Mouse (Mus musculus) kidney, embryonic 16.5 days (tissue): Measurements from ENCODE around the gene Mta1. TPM values are rescaled to one million over a fixed set of nuclear protein-coding genes. Genes with fewer than 3 reads are reported as not detected.
A peak's percentile ranks its signal among the peaks of the same experiment; 100 is the strongest.

ENCODE experiments used
- ATAC-seq: fragments of 200-750 bp; cut with Nextera tagmentation; 2 replicates; pipeline ENCODE4 v1.8.0; 2017; ENCODE audit warnings: moderate TSS enrichment; ENCODE audit not compliant: low FRiP score, low TSS enrichment
- H3K27ac ChIP-seq: fragments of 300-500 bp; sonication (generic); 2 replicates; pipeline ENCODE4 v1.5.1; 2014; ENCODE audit warnings: low read length
- H3K27me3 ChIP-seq: fragments of 300-500 bp; sonication (generic); 2 replicates; pipeline ENCODE4 v1.6.1; 2014; ENCODE audit warnings: low read length, control low read depth, mixed read lengths; ENCODE audit not compliant: insufficient read depth
- H3K36me3 ChIP-seq: fragments of 300-500 bp; sonication (generic); 2 replicates; pipeline ENCODE4 v1.6.1; 2014; ENCODE audit warnings: low read length, control low read depth, mixed read lengths; ENCODE audit not compliant: insufficient read depth
- H3K4me1 ChIP-seq: fragments of 300-500 bp; sonication (generic); 2 replicates; pipeline ENCODE4 v1.6.1; 2014; ENCODE audit warnings: low read length, control low read depth, mixed read lengths; ENCODE audit not compliant: insufficient read depth
- H3K4me2 ChIP-seq: fragments of 300-500 bp; sonication (generic); replicated peaks from 2 replicates; pipeline ENCODE4 v1.6.1; 2014; ENCODE audit warnings: low read depth, low read length
- H3K4me3 ChIP-seq: fragments of 300-500 bp; sonication (generic); 2 replicates; pipeline ENCODE4 v1.5.1; 2014; ENCODE audit warnings: mild to moderate bottlenecking, low read length
- H3K9ac ChIP-seq: fragments of 300-500 bp; sonication (generic); replicated peaks from 2 replicates; pipeline ENCODE4 v1.6.1; 2014; ENCODE audit warnings: low read length
- H3K9me3 ChIP-seq: fragments of 300-500 bp; sonication (generic); 2 replicates; pipeline ENCODE4 v1.6.1; 2016; ENCODE audit warnings: low read length, control low read depth
- WGBS: fragments of 180-500 bp; shearing (Covaris S2); extraction: QIAGEN DNeasy Blood & Tissue Kit; methylation state at CpG from one replicate; pipeline ENCODE4 v1.1.7; 2014; 5-methylcytosine and 5-hydroxymethylcytosine counted together
- polyA plus RNA-seq: library from polyadenylated mRNA; unstranded; fragments of >200 nt; fragmentation: Nextera tagmentation; extraction: Ambion mirVana; gene quantifications from 2 replicates; pipeline ENCODE4 v1.2.1, GENCODE M21; 2015

The Mta1 gene
- polyA plus RNA-seq, 1 experiment from 2014 or later = 15.4 TPM

DNA sequence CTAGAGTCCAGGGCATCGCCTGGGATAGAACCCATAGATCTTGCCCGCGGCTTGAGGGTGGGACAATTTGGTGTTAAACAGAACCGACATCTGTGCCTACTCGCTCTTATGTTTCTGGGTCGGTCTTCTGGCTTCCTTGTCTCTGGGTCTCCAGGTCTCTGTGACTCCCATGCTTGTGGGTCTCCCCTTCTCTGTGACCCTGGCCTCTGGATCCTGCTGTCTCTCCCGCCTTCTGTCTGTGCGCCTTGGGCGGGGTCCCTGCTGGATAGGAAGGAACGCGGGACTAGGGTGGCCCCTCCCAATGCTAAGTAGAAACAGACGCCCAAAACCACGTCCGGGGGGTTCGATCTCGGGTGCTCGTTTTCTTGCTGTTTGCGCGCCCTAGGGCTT is 54.2 kb downstream of the Mta1 start:
- H3K9me3 ChIP-seq = no peaks in the 10 kb centered on the region
- no peak for ATAC-seq
- peak overlapping the region; percentile 63 for H3K4me3 ChIP-seq
- 29% methylated on average over 19 of the region's 19 CpGs for whole genome bisulfite sequencing
- H3K4me1 ChIP-seq = peaks cover 47% of the 10 kb centered on the region
- no peak overlapping the region for H3K27ac ChIP-seq
- peak overlapping the region; percentile 95 for H3K4me2 ChIP-seq
- no peaks in the 10 kb centered on the region for H3K36me3 ChIP-seq
- H3K9ac ChIP-seq = peak overlapping the region; percentile 70
- no peaks in the 10 kb centered on the region; the same call in 1 of the 2 replicates for H3K27me3 ChIP-seq

DNA sequence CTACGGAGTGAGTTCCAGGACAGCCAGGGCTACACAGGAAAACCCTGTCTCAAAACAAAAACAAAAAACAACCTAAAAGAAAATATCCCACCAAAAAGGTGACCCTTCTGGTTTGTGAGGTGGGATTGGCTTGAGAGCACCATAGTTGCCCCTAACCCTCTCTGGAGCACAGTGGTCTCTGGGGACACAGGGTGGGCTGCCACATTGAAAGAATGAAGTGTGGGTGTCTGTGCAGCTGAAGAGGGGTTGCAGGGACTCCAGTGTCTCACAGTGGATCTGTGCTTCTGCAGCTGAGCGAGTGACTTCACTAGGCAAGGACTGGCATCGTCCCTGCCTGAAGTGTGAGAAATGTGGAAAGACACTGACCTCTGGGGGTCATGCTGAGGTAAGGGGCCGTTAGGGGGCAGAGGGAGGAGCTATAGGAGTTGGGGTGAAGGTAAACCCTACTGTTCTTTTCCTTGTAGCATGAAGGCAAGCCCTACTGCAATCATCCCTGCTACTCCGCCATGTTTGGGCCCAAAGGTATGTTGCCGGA is 55.0 kb downstream of the Mta1 start:
- Histone ChIP-seq H3K27ac (no peak overlapping the region), H3K4me1 (peaks cover 44% of the 10 kb centered on the region), H3K27me3 (no peaks in the 10 kb centered on the region; the same call in 1 of the 2 replicates), H3K9ac (no peak overlapping the region), H3K36me3 (no peaks in the 10 kb centered on the region), H3K4me3 (no peak overlapping the region), H3K9me3 (no peaks in the 10 kb centered on the region), H3K4me2 (peak overlapping the region; percentile 95; the same call in 1 of the 2 replicates)
- no peak for ATAC-seq
- WGBS = 79% methylated on average over 6 of the region's 6 CpGs

DNA sequence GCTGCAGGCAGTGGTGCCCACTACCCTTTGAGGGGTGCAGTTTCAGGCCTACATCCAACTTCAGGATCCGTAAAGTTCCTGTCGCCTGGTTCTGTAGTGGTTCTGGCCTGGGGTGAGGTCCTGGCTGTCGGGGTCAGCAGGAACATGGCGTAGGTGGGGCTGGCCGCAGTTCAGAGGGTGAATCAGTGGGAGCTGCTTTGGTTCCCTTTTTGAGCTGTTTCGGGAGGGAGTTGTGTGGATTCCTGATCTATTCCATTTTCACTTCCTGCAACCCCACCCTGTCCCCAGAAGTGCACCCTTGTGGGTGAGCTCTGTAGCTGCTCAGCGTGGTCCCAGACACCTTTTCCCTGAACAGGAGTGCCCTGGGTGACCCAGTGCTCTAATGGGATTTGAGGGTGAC is 55.9 kb downstream of the Mta1 start:
- Histone ChIP-seq H3K9me3 (no peaks in the 10 kb centered on the region), H3K27ac (no peak overlapping the region), H3K9ac (no peak overlapping the region), H3K36me3 (no peaks in the 10 kb centered on the region), H3K27me3 (no peaks in the 10 kb centered on the region; the same call in 1 of the 2 replicates), H3K4me3 (no peak overlapping the region), H3K4me1 (peaks cover 34% of the 10 kb centered on the region), H3K4me2 (no peak overlapping the region)
- WGBS = 90% methylated on average over 7 of the region's 7 CpGs
- no peak for ATAC-seq

DNA sequence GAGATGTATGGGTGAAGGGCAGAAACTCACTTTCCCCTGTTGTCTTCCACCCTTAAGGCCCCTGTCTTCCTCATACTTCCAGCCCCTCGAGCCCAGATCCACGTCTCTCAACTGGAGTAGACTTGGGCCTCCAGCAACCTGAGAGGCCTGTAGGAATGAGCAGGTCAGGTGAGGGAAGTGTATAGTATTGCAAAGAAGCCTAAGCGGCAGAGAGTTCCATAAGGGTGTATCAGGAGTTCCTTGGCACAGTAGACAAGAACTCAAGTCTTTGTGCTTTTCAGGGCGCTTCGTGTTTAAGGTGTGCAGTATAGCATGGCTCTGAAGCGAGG is 56.6 kb downstream of the Mta1 start:
- H3K9ac ChIP-seq = peak overlapping the region; percentile 67
- ATAC-seq = no peak

DNA sequence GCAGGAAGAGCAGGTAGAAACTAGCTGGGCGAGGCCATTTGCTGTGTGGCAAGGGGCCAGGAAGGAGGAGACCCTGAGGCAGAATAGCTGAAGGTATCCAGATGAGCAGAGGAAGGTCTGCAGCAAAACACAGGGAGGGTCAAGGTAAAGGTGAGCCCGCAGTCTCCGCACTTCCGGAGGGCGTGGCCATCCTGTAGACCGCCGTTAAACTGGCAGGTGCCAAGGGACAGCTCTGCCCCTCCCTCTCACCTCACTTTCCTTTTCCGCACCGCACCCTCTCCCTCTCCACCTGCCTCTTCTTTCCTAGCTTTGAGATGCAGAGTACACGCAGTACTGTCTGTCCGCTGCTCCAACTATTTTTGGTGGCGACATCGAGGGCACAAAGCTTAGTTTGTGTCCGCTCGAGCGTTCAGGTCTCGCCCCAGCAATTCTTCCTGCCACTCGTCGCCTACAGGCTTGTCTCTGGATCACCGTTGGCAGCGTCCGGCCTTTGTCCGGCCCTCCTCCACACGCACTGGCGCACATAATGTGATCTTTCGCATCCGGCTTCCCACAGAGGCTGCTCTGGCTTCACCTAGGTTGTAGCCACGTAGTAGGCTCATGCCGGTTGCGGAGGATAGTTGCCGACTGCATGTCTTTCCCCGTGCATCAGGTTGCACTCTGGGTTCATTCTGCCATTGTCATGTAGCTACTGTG is 57.1 kb downstream of the Mta1 start:
- Histone ChIP-seq H3K27ac (peak overlapping the region; percentile 90), H3K36me3 (no peaks in the 10 kb centered on the region), H3K4me1 (peaks cover 34% of the 10 kb centered on the region), H3K4me3 (peak overlapping the region; percentile 74), H3K9me3 (no peaks in the 10 kb centered on the region), H3K4me2 (peak overlapping the region; percentile 71), H3K27me3 (no peaks in the 10 kb centered on the region; the same call in 1 of the 2 replicates), H3K9ac (peak overlapping the region; percentile 67)
- WGBS = 4% methylated on average over 32 of the region's 32 CpGs
- peak; percentile 5; the same call in 1 of the 2 replicates for ATAC-seq

More for the DNA sequence above, 56.6 kb downstream of the Mta1 start:
- no peaks in the 10 kb centered on the region for H3K9me3 ChIP-seq
- peak overlapping the region; percentile 71 for H3K4me2 ChIP-seq
- peak overlapping the region; percentile 90 for H3K27ac ChIP-seq
- WGBS = 71% methylated on average over 6 of the region's 6 CpGs
- H3K4me1 ChIP-seq = peaks cover 34% of the 10 kb centered on the region
- no peaks in the 10 kb centered on the region; the same call in 1 of the 2 replicates for H3K27me3 ChIP-seq
- H3K36me3 ChIP-seq = no peaks in the 10 kb centered on the region
- peak overlapping the region; percentile 74 for H3K4me3 ChIP-seq

DNA sequence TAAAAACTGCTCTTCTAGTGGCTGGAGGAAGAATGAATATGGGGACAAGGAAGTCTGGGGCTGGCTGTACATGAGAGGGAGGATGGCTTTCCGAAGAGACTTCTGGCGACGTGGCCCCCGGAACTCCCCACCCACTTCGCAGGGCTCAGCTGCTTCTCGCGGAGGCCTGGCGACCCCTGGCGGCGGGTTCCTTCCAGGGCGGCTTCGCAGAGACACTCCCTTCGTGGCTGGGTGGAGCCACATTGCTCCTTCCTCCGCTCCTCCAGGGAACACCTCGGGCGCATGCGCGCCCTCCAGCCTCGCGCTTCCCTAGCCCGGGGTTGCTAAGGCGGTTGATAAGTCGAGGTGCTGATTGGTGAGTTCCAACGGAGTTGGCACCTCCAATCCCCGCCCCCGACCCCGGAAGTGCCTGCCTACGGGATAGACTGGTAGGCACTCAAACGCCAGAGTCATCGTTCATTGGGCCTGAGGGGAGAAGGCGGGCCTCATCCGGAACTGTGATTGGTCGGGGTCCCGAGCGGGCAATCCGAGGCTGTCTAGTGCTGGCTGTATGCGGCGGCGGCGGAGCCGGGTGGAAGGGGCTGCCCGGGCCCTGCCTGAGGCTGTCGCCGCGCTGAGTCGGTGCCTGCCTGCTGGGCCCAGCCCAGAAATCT is 57.9 kb downstream of the Mta1 start, which contains the start of gene Tedc1:
TSS of gene Tedc1 (plus strand) at position 535 of the 653 bp plus-strand sequence.
- Histone ChIP-seq H3K9ac (peak within 1 kb of the TSS; percentile 72), H3K36me3 (no peaks in the 10 kb centered on the region), H3K27ac (peak within 1 kb of the TSS; percentile 90), H3K4me1 (peaks cover 34% of the 10 kb centered on the region), H3K4me2 (peak within 1 kb of the TSS; percentile 76), H3K27me3 (no peaks in the 10 kb centered on the region), H3K4me3 (peak within 1 kb of the TSS; percentile 74), H3K9me3 (no peaks in the 10 kb centered on the region)
- ATAC-seq = peak; percentile 96
- WGBS = under 1% methylated on average over 46 of the region's 46 CpGs

DNA sequence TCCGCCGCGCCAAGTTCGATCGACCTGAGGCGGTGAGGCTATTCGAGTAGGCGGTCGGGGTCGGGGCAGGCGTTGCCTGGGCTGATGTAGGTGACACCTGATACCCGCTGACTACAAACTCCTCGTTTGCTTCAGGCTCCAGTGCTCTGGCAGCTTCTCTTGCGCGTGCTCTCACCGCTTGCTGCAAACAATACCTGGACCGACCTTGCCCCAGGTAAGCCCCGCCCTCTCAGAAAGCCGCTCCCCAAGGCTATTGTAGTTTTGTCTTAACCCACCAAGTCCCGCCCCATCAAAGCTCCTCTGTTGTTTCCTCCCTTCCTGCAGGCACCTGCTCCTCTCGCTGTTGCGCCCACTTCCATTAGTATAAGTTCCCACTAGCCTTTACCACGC is 58.5 kb downstream of the Mta1 start:
- peak overlapping the region; percentile 72 for H3K9ac ChIP-seq
- 0 out of 2 replicates have a peak, but pooled peaks cover 5% of the 10 kb centered on the region for H3K36me3 ChIP-seq
- peak overlapping the region; percentile 76 for H3K4me2 ChIP-seq
- WGBS = under 1% methylated on average over 23 of the region's 23 CpGs
- no peaks in the 10 kb centered on the region for H3K27me3 ChIP-seq
- peaks cover 29% of the 10 kb centered on the region for H3K4me1 ChIP-seq
- H3K4me3 ChIP-seq = peak overlapping the region; percentile 74
- H3K27ac ChIP-seq = peak overlapping the region; percentile 82
- ATAC-seq = peak; percentile 56
- no peaks in the 10 kb centered on the region for H3K9me3 ChIP-seq

GRCm38 (mm10) chr12:113157002-113157401 is 58.9 kb downstream of the Mta1 start:
- Histone ChIP-seq H3K4me3 (peak overlapping the region; percentile 74), H3K27ac (peak overlapping the region; percentile 82), H3K9me3 (no peaks in the 10 kb centered on the region), H3K36me3 (0 out of 2 replicates have a peak, but pooled peaks cover 6% of the 10 kb centered on the region), H3K4me2 (peak overlapping the region; percentile 76), H3K27me3 (no peaks in the 10 kb centered on the region), H3K4me1 (peaks cover 25% of the 10 kb centered on the region), H3K9ac (peak overlapping the region; percentile 72)
- ATAC-seq = no peak
- 21% methylated on average over 8 of the region's 8 CpGs for WGBS

- Histone ChIP-seq H3K27ac (no peak overlapping the region), H3K4me1 (peaks cover 19% of the 10 kb centered on the region), H3K36me3 (0 out of 2 replicates have a peak, but pooled peaks cover 6% of the 10 kb centered on the region), H3K4me3 (peak overlapping the region; percentile 74; the same call in 1 of the 2 replicates), H3K9ac (0 out of 2 replicates have a peak overlapping the region, but pooled peaks have one; percentile 72), H3K9me3 (no peaks in the 10 kb centered on the region), H3K27me3 (no peaks in the 10 kb centered on the region), H3K4me2 (peak overlapping the region; percentile 76)
- ATAC-seq = no peak
- WGBS = 89% methylated on average over 8 of the region's 8 CpGs
Observed at GRCm38 (mm10) chr12:113157521-113157920, 59.4 kb downstream of the Mta1 start.
